Mouse (Mus musculus) c-Kit-positive CD71-negative TER-119-negative erythroid progenitor cells, embryonic 14.5 days (primary cell): ENCODE results near the gene Clic1.
A peak's percentile ranks its signal among the peaks of the same experiment; 100 is the strongest.

ENCODE experiments used
- DNase-seq: peaks from one replicate; pipeline ENCODE4 v3.0.0-alpha.2; 2013; ENCODE audit warnings: low read depth

The Clic1 gene

DNA sequence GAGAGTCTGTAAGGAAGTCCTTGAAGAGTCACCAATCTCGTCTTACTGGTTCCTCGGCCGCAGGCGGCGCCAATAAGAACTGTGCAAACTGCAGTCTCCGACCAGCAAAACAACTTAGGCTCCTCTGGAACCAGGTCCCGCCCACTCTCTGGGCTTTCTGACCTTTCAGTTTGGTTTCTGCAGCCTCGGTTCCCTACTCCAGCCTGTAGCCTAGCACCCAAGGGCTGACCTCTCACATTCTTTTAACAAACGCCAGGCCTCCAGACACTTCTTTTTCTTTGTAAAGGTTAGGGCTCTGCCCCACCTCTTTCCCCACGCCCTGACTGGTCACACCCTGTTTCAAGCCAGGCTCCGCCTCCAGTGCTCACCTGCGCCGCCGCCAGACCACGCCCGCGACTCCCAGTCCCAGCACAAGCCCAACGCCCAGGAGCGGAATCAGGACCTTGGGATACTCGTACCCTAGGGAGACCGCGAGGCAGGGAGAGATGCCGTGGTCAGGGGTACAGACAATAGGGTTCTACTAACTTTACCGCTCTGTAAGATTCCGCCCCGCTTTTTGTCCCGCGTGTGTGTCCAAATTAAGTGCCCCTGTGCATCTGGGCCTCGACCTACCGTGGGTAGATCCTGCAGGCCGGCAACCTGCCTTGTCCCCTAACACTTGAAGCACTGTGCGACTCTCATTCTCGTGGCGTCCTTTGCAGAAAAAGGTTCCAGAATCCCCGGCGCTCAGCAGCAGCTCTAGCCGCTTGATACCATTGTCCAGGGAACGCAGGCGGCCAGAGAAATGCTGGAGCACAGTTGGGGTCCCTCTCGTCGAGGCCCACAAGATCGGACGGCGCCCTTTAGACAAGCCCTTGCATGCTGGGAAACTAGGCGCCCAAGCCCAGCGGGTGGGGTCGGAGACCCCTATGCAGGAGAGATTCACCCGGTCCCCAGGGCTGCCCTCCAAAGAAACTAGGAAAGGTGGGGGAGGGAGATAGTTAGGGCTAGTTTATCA is 15.5 kb downstream of the Clic1 start, which contains the start of gene Ly6g6c:
Ly6g6c (plus strand) TSS at position 438 of the 997 bp plus-strand sequence.
- DNase-seq: no peak

DNA sequence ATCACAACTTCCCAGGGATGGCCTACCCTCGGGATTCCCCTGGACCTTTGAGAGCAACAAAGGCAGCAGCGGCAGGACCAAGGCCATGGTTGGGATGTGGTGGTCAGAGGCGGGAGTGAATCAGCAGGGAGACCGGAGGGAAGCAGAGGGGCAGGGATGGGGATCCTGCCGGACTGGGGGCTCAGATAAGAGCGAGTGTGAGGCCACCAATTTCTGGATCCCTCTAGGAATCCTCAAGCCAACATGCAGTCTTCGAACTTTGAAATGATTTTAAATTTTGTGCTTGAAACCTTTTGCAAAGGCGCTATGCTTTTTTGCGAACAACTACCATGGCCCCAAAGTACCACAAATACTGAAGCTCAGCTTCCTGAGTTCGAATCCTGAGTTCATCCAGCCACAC is 16.3 kb downstream of the Clic1 start, which contains the start of gene Mpig6b:
Mpig6b (minus strand) TSS at position 101 of the 400 bp plus-strand sequence.
- no peak for DNase-seq

DNA sequence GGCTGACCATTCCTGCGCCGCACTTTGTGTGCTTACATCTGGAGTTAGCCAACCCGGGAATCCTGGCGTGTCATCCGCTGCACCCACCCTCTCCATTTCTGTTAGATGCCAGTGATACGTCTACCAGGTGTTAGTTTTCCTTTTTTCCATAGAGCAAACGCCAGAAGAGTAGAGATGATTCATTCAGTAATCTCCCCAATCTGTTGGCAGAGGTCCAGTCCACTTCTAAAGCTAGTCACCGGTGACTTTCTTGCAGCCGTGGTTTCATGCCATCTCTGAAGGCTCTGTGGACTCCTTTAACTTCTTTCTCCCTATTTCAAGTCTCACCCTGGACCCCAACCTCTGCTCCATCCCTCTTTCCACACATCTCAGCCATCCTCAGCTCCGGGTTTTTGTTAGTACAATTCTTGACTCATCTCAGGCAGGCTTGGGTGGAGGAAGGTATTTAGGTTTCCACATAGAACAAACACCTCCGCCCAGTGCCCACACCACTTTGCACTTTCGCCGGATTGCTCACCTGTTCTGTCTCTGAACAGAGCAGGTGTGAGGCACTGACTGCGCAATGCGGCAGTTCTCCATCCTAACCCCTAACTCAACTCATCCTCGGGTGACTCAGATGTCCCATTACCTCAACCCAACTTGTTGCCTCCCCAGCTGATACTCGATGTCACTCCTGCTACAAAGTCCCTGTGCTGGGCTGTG is 18.6 kb downstream of the Clic1 start:
- DNase-seq: no peak

- no peak for DNase-seq
These were observed 20.9 kb downstream of the Clic1 start for GRCm38 (mm10) chr17:35070556-35071229.

DNA sequence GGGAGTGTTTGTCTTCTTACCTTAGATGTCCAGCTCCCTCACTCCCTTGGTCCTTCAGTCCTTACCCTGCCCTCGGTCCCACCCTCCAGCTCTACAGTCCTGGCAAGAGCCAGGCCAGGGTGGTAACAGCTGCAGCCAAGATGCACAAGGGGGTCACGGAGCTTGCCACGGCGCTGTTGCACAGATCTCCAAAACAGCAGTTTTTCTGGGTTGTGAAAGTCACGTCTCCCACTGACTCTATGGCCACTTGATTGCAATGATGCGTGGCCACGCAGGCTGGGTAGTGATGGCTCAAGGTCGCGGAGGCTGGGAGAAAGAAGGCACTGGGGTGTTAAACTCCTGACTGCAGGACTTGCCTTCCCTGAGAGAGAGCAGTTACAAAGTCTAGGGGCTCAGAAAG is 21.7 kb downstream of the Clic1 start:
- DNase-seq: no peak

- no peak for DNase-seq
These were observed 24.3 kb downstream of the Clic1 start for GRCm38 (mm10) chr17:35074097-35074496.

DNA sequence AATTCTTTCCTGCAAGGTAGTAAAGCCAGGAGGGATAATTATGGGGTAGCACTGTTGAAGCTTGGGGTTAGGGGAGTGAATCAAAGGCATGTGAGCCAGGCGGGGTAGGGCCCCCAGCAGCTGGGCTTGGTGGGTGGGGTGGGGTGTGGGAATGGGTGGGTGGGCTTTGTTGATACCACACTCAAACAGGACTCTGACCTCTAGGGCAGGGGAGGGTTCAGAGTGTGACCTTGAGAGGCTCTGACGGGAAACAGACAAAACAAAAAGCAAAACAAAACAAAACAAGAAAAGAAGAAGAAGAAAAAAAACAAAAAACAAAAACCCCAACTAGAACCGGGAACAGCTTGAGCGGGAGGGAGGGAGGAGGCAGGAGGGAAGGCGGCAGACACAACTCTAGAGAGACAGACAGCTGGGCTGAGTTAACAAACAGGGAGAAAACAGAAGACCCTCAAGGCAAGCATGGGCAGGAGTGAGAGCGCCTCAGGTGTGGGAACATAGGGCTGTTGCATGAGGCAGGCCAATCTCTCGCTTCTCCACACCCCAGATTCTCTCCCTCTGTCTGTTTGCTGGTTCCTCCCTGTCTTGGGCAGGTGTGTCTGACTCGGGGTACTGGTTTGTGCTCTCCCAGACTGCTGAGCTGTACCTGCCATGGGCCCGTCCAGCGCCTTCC is 26.9 kb downstream of the Clic1 start, which contains the start of gene Ly6g6e:
Ly6g6e (plus strand) TSS at position 396 of the 670 bp plus-strand sequence.
- DNase-seq: no peak

DNA sequence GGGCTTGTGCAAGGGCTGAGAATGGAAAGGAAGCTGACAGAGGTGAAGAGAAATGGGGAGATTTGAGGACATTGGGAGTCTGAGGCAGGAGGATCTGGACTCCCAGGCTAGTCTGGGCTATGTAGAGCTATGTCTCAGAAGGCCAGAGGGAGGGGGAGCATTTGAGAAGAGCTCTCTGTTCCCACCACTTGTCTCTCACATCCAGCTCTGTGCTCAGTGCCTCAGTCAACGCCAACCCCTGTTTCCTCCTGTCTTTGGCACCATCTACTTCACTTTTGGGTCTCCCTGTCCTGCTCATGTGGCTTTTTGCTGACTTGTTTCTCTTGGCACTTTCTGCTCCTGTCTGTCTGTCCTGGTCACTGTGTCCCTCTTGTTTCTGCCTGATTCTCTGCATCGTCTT is 27.5 kb downstream of the Clic1 start:
- no peak for DNase-seq

GRCm38 (mm10) chr17:35077786-35078233 is 28.0 kb downstream of the Clic1 start, which contains the start of gene Ly6g6d:
Gene Ly6g6d, minus strand, starts transcription at chr17:35078065.
- DNase-seq: no peak

DNA sequence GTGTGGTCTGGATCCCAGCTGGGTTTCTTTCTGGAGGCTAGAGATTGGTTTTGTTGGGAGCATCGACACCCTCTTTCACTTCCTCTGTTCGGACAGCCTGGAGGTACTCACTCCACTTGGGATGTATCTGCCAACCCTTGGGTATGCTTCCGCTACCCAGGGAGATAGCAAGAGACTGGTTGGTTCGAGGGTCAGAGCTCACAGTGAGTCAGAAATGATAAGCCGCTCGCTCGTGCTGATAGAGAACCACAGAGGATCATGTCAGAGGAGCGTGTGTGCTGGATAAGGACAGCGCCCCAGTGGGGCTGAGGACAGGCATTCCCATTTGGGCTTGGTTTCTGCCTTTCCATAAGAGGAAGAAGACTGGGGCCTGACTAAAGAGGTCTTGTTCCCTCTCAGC is 30.0 kb downstream of the Clic1 start:
- DNase-seq: no peak

GRCm38 (mm10) chr17:35080248-35080647 is 30.5 kb downstream of the Clic1 start:
- no peak for DNase-seq

GRCm38 (mm10) chr17:35080710-35081109 is 30.9 kb downstream of the Clic1 start:
- DNase-seq: no peak

DNA sequence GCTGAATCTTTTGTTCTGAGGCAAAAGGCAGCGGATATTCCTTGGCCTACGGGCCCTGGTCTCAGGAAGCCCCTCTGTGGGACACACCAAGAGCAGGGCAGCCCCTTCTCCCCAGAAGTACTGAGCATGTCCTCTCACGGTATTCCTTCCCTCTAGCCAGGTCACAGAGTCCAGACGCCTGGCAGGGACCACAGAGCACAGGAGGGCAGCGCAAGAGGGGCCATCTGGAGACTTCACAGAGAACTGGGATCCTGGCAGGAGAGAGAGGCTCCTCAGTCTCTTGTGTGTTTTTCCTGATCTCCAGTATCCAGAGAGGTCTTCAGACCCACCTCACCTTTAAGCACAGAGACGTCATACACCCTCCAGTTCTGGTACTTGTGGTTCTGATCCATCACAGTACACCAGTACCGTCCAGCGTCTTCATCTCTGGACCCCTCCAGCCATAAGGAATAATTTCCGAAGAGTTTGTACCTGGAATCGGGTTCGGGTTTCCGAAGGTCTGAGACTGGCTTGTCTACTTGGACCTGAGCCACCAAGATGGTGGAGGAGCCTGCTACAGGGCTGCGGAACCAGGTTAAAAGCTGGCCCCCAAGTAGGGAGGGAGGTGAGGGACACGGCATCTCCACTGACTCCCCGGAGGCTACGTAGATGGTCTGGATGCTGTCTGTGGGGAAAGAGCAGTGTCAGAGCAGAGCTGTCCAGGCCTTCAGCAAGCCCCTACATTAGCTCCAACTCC is 33.2 kb downstream of the Clic1 start:
- no peak for DNase-seq

DNA sequence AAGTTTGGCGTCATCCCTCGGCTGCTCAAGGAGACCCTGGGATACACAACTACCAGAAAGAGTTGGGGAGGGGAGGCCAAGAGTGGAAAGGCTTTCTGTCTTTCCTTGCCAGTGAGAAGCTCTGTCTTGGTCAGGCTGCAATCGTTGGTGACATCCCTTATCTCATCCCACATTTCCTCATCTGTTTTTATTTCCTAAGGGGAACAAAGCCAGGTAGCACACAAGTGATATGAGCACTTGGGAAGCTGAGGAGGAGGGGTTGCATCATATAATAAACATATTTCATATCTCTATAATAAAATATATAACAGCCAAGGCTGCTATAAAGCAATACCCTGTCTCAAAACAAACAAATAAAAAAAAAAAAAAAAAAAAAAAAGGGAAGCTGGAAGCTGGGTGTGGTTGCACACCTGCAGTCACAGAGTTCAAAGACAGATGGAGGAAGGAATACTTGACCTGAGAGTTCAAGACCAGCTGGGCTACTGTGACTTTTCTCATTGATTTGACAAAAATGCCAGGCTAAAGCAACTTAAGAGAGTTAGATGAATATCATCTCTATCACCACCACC is 34.2 kb downstream of the Clic1 start:
- no peak for DNase-seq

- no peak for DNase-seq
These were observed 35.6 kb downstream of the Clic1 start, which contains the start of gene Ly6g6f for GRCm38 (mm10) chr17:35085208-35085865. Gene Ly6g6f, minus strand, starts transcription at chr17:35085610.

DNA sequence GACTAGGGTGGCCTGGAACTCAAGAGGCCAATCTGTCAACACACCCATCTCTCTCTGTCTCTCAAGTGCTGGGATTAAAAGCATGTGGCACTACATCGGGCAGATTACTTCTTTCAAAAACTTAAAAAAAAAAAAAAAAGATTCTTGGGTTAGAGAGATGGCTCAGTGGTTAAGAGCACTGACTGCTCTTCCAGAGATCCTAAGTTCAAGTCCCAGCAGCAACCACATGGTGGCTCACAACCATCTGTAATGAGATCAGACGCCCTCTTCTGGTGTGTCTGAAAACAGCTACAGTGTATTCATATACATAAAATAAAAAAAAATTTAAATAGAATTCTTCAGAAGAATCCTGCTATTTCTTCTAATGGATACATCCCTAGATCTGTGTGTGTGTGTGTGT is 38.4 kb downstream of the Clic1 start:
- DNase-seq: no peak

DNA sequence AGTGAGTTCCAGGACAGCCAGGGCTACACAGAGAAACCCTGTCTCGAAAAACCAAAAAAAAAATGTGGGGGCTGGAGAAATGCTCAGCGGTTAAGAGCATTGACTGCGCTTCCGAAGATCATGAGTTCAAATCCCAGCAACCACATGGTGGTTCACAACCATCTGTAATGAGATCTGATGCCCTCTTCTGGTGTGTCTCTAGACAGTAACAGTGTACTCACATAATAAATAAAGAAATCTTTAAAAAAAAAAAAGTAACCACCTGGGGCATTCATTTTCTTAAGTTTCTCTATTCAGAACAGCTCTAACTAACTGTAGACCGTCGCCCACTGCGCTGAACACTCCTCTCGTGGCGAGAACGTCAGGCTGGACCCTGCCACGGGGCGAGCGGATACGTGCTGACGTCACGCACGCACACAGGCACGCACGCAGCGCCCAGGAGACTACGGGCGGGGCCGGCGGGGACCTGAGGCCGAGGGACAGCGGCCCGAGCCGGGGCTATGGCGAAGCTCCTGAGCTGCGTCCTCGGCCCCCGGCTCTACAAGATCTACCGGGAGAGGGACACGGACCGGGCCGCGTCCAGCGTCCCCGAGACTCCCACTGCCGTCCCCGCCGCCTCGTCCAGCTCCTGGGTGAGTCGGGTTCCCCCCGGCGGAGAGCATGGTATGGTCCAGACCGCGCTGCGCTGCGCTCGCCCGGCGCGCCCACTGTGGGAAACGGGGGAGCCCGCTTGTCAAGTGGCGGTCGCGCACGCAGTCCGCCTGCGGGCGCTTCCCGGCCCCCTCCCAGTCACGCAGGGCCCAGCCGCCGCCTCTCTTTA is 39.3 kb downstream of the Clic1 start, which contains the start of gene Abhd16a:
Abhd16a (plus strand) TSS at position 439 of the 820 bp plus-strand sequence.
- peak; percentile 83 for DNase-seq

- DNase-seq: no peak
These were observed 40.6 kb downstream of the Clic1 start for GRCm38 (mm10) chr17:35090166-35090932.
